Mouse (Mus musculus) lung, postnatal 14 days (tissue): ENCODE data around the gene Ahcyl2.
A peak's percentile ranks its signal among the peaks of the same experiment; 100 is the strongest.

Source experiments
- DNase-seq: peaks from one replicate; pipeline ENCODE4 v3.0.0; 2021

Ahcyl2 gene

DNA sequence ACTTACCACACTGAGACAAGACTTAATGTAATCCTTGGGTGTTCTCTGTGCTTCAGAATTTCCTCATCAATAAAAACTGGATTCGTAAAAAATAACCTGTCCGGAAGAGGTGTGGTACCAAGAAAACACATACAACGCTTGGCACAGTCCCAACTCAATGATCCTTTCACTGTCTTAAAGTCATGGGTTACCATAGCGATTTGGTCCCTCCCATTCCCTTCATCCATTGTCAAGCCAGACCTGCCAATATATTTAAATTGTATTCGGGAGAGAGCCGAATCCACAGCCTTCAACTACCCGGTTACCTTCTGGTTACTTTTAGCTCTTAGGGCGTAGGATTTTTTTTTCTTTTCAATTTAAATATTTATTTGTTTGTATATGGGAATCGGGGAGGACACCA lies 148.0 kb downstream of the Ahcyl2 start:
- no peak for DNase-seq

DNA sequence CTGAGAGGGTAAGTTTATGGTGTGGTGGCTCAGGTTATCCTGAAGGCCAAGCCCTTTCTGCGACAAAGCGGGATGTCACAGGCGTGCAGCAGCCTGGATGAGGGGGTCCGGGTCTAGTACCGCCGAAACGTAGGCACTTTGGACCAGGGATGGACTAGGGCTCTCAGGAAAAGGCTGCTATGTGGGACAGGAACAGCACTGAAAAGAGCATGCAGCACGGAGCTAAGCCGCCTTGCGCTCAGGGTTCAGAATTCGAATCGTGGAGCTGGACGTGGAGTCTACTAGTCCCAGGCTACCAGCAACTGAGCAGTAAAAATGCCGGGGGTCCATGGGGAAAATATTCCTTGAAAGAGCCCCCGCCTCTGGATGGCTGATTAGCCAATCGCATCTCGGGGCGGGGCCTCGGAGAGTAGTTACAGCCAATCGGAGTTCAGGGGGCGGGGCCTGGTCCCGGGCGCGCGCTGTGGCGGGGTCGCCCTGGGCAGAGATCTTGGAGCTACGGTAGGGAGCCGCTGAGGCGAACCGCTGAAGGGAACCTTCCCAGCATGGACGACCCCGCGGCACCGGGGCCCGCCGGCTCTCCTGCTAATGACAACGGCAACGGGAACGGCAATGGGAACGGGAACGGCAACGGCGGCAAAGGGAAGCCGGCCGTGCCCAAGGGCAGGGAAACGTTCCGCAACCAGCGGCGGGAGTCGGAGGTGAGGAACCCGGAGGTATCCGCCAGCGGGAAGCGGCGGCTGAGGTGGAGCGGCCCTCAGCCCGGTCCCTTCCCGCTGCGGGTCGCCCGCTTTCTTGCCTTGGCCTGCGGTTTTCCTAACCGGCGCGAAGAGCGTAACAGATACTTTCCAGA lies 148.9 kb downstream of the Ahcyl2 start, which contains the start of gene Strip2:
Gene Strip2 (plus strand): TSS at position 483 of the 853 bp plus-strand sequence.
- DNase-seq, result peak; percentile 95

GRCm38 (mm10) chr6:29917383-29917720 lies 149.5 kb downstream of the Ahcyl2 start:
- DNase-seq, result peak; percentile 8

DNA sequence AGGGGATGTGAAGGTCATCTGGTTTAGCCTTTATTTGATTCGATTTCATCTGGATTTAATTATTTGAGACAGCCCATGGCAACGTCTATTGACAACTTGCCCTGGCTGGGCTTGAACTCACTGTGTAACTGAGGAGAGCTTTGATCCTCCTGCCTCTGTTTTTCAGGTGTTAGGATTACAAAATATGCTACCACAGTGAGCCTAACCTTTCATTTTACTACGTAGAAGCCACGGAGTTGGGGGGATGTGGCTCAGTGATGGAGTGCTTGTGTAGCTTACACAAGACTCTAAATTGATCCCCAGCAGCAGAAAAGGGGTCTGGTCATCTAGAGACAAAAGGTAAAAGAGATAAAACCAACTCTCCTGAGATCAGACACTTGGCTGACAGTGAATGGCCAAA lies 150.1 kb downstream of the Ahcyl2 start:
- no peak for DNase-seq

GRCm38 (mm10) chr6:29923501-29923900 lies 155.7 kb downstream of the Ahcyl2 start:
- no peak for DNase-seq

DNA sequence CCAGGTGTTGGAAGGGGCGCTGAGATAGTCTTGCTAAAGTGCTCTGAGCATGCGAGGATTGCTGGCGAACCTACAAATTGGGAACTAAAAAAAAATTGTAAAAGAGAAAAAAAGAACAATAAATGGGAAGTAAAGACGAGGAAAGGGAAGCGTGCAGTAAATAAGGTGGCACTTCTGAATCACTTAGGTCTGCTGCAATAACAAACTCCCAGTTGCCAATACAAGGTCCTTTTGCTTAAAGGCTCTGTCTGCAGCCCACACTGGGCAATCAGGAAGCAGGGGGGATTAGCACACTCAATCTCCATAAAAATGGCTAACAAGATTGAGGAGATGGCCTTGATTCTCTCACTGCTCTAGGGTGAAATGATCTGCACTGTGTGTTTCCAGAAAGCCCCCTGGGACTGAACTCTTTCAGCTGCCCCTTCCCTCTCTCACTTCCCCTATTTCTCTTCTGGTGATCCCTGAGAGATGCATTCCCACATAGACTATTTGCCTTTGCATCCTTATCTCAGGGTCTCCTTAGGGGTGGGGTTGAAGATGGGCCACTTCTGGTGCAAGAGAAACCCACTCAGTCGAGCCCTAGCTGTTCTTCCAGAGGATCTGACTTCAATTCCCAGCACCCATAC lies 157.9 kb downstream of the Ahcyl2 start:
- no peak for DNase-seq

- no peak for DNase-seq
These were observed 162.3 kb downstream of the Ahcyl2 start for GRCm38 (mm10) chr6:29930087-29930486.

- no peak for DNase-seq
These were observed 162.9 kb downstream of the Ahcyl2 start for GRCm38 (mm10) chr6:29930665-29931064.

DNA sequence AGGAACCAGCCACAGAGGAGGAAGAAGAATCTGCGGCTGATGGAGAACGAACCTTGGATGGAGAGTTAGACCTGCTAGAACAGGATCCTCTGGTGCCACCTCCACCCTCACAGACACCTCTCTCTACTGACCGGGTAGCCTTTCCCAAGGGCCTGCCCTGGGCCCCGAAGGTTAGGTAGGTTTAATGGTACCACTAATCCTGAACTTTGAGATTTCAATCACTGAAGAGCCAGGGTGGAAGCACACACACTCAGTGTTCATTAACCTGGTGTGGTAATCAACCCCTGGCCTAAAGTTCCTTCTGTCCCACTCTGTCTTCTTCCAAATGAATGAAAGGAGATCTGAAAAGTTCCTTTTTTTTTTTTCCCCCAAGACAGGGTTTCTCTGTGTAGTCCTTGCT lies 163.4 kb downstream of the Ahcyl2 start:
- no peak for DNase-seq

DNA sequence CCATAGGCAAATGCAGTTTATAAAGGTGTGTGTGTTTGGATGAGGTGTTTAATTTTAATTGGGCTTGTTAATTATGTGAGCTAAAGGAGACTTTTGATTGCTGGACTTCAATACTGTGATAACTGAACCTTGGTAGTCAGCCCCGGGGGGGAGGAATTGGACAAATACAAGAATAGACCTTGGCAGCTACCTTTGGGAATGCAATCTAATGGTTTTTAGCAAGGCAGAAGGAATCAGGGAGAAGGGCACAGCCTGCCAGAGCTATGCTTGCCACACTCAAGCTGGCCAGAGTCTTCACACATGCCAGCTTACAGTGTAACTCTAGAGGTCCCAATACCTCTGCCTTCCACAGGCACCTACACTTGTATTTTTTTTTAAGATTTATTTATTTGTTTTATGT lies 167.9 kb downstream of the Ahcyl2 start:
- no peak for DNase-seq

DNA sequence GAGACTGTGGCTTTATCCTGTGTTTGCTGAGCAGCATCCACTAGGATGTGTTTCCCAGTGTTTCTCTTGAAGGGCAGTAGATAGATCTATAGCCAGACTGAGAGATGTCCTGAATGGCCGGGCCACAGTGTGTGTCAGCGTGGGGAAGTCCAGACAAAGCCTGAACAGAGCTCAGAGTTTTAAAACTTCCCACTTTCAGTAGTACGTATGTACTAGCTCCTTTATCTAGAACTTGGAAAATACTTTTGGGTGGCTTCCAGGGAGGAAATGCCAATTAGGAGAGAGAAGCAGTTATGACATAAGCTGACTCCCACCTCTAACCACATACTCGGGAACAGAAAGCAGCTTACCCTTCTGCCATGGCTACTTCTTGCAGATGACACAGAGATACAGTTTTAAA lies 172.6 kb downstream of the Ahcyl2 start:
- peak; percentile 26 for DNase-seq

GRCm38 (mm10) chr6:29941036-29941435 lies 173.2 kb downstream of the Ahcyl2 start:
- DNase-seq, result no peak

DNA sequence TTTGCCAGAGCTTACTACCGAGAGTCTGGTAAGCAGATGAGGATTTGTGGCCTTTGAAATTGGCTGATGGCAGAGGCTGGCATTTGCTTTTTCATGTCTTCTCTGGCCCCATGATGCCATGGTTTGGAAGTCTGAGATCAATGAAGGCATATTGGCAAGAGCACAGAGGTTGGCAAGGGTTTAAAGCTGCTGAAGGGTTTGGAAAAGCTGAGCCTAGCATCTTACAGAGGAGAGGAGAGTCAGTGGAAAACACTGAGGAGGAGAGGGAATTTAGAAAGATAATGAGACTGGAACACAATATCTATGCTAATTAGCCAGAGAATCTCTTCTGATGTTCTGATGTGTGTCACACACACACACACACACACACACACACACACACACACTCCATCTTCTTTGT lies 176.7 kb downstream of the Ahcyl2 start:
- DNase-seq, result no peak

DNA sequence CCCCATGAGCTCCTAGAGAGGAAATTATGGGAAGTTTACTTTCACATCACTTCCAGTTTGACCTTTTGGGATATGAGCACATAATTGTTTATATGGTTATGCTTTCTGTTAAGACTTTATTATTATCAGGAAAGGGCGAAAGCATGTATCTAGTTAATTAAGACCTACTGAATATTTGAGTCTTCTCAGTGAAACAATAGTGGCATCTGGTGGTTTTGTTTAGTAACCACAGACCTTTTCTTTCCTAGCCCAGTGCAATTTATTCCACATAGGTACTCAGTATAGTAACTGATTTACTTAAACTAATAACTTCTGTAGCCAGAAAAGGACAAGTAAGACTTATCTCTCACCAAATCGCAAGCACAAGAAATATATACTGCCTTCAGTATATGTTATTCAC lies 178.8 kb downstream of the Ahcyl2 start:
- no peak for DNase-seq

DNA sequence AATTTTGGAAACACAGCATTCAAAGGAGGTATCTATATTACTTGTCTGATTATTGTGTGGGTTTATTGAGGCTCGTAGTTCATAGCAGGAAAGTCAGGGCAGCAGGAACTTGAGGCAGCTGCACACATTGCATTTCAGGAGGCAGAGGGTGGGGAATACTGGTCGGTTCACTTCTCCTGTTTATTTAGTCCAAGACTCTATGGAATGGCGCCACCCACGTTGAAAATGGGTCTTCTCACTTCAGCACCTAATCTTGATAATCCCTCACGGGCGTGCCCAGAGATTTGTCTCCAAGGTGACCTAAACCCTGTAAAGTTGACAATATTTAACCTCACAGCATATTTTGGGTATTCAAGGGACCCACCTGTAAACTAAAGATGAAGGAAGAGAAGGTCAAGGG lies 180.0 kb downstream of the Ahcyl2 start:
- no peak for DNase-seq

DNA sequence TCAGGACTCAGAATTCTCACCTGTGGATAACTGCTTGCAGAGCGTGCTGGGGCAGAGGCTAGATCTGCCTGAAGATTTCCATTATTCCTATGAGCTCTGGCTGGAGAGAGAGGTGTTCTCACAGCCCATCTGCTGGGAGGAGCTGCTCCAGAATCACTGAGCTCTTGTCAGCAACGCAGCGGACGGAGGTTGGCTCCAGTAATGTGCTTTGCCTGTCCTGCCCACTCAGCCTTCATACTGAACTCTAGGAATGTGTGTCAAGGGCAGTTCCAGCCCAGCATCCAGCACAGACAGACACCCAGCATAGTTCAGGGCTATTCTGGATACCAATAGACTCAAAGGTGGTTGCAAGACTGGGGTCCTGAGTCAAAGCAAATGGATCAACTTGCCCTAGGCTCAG lies 188.9 kb downstream of the Ahcyl2 start:
- DNase-seq, result no peak

DNA sequence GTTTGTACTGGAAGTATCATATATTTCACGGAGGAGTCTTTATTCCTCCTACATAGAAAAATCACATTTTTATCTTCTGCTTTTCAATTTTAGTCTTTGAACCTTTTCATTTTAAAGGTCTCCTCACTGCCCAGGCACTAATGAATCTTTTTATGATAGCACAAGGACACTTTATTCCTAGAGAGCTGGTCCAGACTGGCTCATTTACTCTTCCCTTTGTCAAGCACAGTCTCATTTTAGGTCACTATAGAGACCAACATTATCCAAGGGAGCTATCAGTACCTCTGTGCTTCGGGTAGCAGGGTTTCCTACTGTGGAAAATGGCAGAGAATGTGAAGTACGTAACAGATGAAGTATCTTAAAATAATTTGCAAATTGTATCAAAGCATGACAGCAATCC lies 190.9 kb downstream of the Ahcyl2 start:
- no peak for DNase-seq

GRCm38 (mm10) chr6:29961081-29961480 lies 193.3 kb downstream of the Ahcyl2 start:
- DNase-seq, result no peak
